Mouse (Mus musculus) megakaryocyte, embryonic 14.5 days (primary cell): Measurements from ENCODE around the gene Tox4.

Experiments used
- FLI1 ChIP-seq: IDR thresholded peaks from 2 replicates; pipeline ENCODE4 v1.6.1; 2012; ENCODE audit warnings: low read length, inconsistent platforms, mixed read lengths
- GATA1 ChIP-seq: IDR thresholded peaks from 3 replicates; pipeline ENCODE4 v1.6.1; 2012; ENCODE audit warnings: mixed read lengths, low read length, inconsistent platforms, borderline replicate concordance

DNA sequence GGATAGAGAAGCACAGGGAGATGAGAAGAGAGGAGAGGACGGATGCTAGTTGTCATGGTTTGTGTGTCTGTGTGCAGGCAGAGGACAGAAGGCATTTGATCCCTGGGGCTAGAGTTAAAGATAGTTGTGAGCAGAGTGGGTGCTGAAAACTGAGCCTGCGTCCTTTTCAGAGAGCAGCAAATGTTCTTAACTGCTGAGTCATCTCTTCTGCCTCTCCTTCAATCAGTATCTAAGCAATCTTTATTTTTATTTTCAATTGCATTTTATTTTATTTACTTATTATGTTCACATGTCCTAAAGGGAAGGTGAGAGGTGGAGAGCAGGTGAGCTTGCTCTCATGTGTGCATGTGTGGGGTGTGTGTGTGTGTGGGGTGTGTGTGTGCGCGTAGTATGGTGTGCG lies 4.7 kb downstream of the Tox4 start:
- TF ChIP-seq GATA1 (no peak), FLI1 (no peak)
